Mouse (Mus musculus): Measurements from ENCODE around the gene Sppl2a.

DNA sequence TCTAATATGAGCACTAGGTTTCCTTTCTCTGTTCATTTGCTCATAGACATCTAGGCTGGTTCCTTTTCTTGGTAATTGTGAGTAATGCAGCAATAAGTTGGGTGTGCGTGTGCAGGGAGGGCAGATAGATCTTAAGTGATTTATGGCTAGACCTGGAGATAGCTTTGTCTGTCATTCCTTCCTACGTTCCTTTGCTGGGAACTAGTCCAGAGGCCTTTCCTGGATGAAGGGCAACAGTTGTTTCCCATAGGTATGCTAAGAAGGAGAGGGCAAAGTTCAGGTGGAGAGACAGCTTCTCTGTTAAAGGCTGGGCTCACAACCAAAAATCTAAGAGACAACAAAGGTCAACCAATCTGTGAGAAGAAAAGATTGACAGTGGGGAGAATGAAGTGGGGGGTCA, 28.7 kb upstream of the Sppl2a start:
- TF ChIP-seq POLR2A (IDR thresholded peaks at IDR 0.05; ENCODE audit: borderline replicate concordance, extremely low read depth, low read depth, low read length) (no peak), CTCF (IDR thresholded peaks at IDR 0.05; ENCODE audit: insufficient read depth, low read length) (no peak)

All from lung, adult 2 months (tissue).